Mouse (Mus musculus) embryo, embryonic 10 days (tissue): ENCODE measurements at regions not wholly inside any gene's neighbourhood (a gene's known extent, or its start where the extent isn't known, plus 50 kb on each side); places are given as distances from the start of the nearest gene placed in this dataset.
A peak's percentile ranks its signal among the peaks of the same experiment; 100 is the strongest.

Source experiments
- DNase-seq: peaks from one replicate; pipeline ENCODE4 v3.0.0-alpha.2; 2015; ENCODE audit warnings: low spot score

- DNase-seq = no peak
These were observed 71.3 kb downstream of the Cdc7 start for GRCm38 (mm10) chr5:107035376-107035775.

GRCm38 (mm10) chr5:107035782-107036181 lies 71.7 kb downstream of the Cdc7 start:
- DNase-seq = no peak

GRCm38 (mm10) chr5:107036475-107036874 lies 72.4 kb downstream of the Cdc7 start:
- DNase-seq = no peak

- DNase-seq = no peak
These were observed 73.0 kb downstream of the Cdc7 start for GRCm38 (mm10) chr5:107037087-107037486.

GRCm38 (mm10) chr5:107039340-107039739 lies 75.2 kb downstream of the Cdc7 start:
- DNase-seq = no peak

GRCm38 (mm10) chr5:107039956-107040355 lies 75.8 kb downstream of the Cdc7 start:
- DNase-seq = no peak

- DNase-seq = no peak
These were observed 76.4 kb downstream of the Cdc7 start for GRCm38 (mm10) chr5:107040489-107040888.

- no peak for DNase-seq
These were observed 81.0 kb downstream of the Cdc7 start for GRCm38 (mm10) chr5:107045163-107045562.

GRCm38 (mm10) chr5:107046501-107046931 lies 82.4 kb downstream of the Cdc7 start:
- peak; percentile 9 for DNase-seq

- DNase-seq = no peak
These were observed 84.5 kb downstream of the Cdc7 start for GRCm38 (mm10) chr5:107048607-107049006.

- DNase-seq = no peak
These were observed 86.0 kb downstream of the Cdc7 start for GRCm38 (mm10) chr5:107050076-107050475.

- peak; percentile 26 for DNase-seq
These were observed 87.7 kb downstream of the Cdc7 start for GRCm38 (mm10) chr5:107051868-107052267.

GRCm38 (mm10) chr5:107054900-107055452 lies 90.9 kb downstream of the Cdc7 start:
- peak; percentile 21 for DNase-seq

- peak; percentile 48 for DNase-seq
These were observed 91.3 kb downstream of the Cdc7 start for GRCm38 (mm10) chr5:107055455-107055854.
